Mouse (Mus musculus): ENCODE results near the gene Apoa2. TPM values are rescaled to one million over a fixed set of nuclear protein-coding genes. Genes with fewer than 3 reads are reported as not detected.

The Apoa2 gene
- polyA plus RNA-seq, 1 experiment from 2014 or later, result 0.88 TPM

GRCm38 (mm10) chr1:171269848-171270572, 45.2 kb downstream of the Apoa2 start, which contains the start of gene B4galt3:
Gene B4galt3 (plus strand): TSS chr1:171270328.
- H3K4me1 ChIP-seq (ENCODE audit: control insufficient read depth, insufficient read depth, low read length), result peaks cover 12% of the 10 kb centered on the region; the same call in 1 of the 2 replicates
- peak; percentile 93 for DNase-seq (ENCODE audit: low spot score)
- peak within 1 kb of the TSS; percentile 82 for H3K4me3 ChIP-seq (ENCODE audit: low read depth, low read length)
- peak; percentile 98 for ATAC-seq
- WGBS, result 4% methylated on average over 36 of the region's 36 CpGs
- H3K4me2 ChIP-seq (ENCODE audit: low read length), result peak within 1 kb of the TSS; percentile 95
- no peaks in the 10 kb centered on the region for H3K9me3 ChIP-seq (replicated peaks; ENCODE audit: control insufficient read depth, low read length)
- peak within 1 kb of the TSS; percentile 58; the same call in 1 of the 2 replicates for H3K27ac ChIP-seq (ENCODE audit: low read depth, low read length)
- peaks cover 33% of the 10 kb centered on the region for H3K36me3 ChIP-seq (ENCODE audit: control insufficient read depth, insufficient read depth, low read length)
- peak within 1 kb of the TSS; percentile 86 for H3K9ac ChIP-seq (ENCODE audit: low read length)
- H3K27me3 ChIP-seq (replicated peaks; ENCODE audit: control insufficient read depth, insufficient read depth, low read length), result no peaks in the 10 kb centered on the region

DNA sequence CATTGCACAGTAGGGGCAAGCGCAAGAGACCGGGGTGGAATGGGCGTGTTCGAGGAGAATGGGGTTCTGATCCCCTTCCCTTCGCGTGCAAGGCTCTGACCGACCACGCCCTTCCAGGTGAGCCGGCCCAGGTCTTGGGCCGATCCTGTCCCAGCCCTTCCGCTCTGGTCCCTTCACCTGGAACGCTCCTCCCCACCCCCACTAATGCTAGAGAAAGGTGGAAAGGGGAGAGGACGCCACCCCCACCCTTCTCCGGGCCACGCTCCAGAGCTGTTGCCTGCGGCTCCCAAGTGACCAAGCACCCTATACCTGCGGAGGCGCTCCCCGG, 45.7 kb downstream of the Apoa2 start:
- Histone ChIP-seq H3K9ac (ENCODE audit: low read length) (peak overlapping the region; percentile 86), H3K4me3 (ENCODE audit: low read depth, low read length) (peak overlapping the region; percentile 82), H3K27me3 (replicated peaks; ENCODE audit: control insufficient read depth, insufficient read depth, low read length) (no peaks in the 10 kb centered on the region), H3K9me3 (replicated peaks; ENCODE audit: control insufficient read depth, low read length) (no peaks in the 10 kb centered on the region), H3K36me3 (ENCODE audit: control insufficient read depth, insufficient read depth, low read length) (peaks cover 38% of the 10 kb centered on the region), H3K4me2 (ENCODE audit: low read length) (peak overlapping the region; percentile 95), H3K27ac (ENCODE audit: low read depth, low read length) (peak overlapping the region; percentile 58; the same call in 1 of the 2 replicates), H3K4me1 (ENCODE audit: control insufficient read depth, insufficient read depth, low read length) (peaks cover 12% of the 10 kb centered on the region; the same call in 1 of the 2 replicates)
- DNase-seq (ENCODE audit: low spot score) (no peak), ATAC-seq (peak; percentile 73)
- under 1% methylated on average over 19 of the region's 19 CpGs for WGBS

DNA sequence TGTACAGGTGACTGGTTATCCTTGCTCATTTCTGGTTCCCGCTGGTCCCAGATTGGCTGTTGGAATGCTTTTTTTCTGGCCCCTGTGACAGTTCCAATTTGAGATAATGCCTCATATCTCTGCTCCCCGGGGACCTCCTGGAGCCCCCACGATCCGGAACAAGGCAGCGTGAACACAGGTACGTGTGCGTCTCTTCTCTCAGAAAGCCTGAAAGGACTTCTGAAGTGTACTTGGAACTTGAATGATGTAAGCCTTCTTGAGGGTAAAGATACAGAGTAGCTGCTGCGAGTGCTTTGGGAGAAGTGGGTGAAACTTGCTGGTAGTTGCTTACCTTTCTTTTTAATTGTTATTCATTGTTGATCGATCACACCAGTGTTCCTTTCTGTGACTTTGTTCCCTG, 46.3 kb downstream of the Apoa2 start:
- WGBS, result 57% methylated on average over 9 of the region's 9 CpGs
- Histone ChIP-seq H3K4me1 (ENCODE audit: control insufficient read depth, insufficient read depth, low read length) (peaks cover 12% of the 10 kb centered on the region; the same call in 1 of the 2 replicates), H3K27me3 (replicated peaks; ENCODE audit: control insufficient read depth, insufficient read depth, low read length) (no peaks in the 10 kb centered on the region), H3K9ac (ENCODE audit: low read length) (peak overlapping the region; percentile 86), H3K9me3 (replicated peaks; ENCODE audit: control insufficient read depth, low read length) (no peaks in the 10 kb centered on the region), H3K4me3 (ENCODE audit: low read depth, low read length) (peak overlapping the region; percentile 82), H3K4me2 (ENCODE audit: low read length) (peak overlapping the region; percentile 95), H3K36me3 (ENCODE audit: control insufficient read depth, insufficient read depth, low read length) (peaks cover 44% of the 10 kb centered on the region), H3K27ac (ENCODE audit: low read depth, low read length) (no peak overlapping the region)
- ATAC-seq, result no peak
- no peak for DNase-seq (ENCODE audit: low spot score)

DNA sequence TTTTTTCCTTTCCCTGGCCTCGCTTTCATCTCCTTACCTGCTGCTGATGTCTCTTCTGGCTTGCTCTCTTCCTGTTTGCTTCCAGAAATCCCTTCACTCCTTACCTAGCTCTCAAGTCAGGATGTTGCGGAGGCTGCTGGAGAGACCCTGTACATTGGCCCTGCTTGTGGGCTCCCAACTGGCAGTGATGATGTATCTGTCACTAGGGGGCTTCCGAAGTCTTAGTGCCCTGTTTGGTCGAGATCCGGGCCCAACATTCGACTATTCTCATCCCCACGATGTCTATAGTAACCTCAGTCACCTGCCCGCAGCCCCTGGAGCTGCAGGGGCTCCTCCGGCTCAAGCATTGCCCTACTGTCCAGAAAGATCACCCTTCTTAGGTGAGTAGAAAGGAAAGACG, 46.8 kb downstream of the Apoa2 start:
- peak overlapping the region; percentile 95; the same call in 1 of the 2 replicates for H3K4me2 ChIP-seq (ENCODE audit: low read length)
- peaks cover 12% of the 10 kb centered on the region; the same call in 1 of the 2 replicates for H3K4me1 ChIP-seq (ENCODE audit: control insufficient read depth, insufficient read depth, low read length)
- 78% methylated on average over 10 of the region's 10 CpGs for WGBS
- ATAC-seq (no peak), DNase-seq (ENCODE audit: low spot score) (no peak)
- no peaks in the 10 kb centered on the region for H3K9me3 ChIP-seq (replicated peaks; ENCODE audit: control insufficient read depth, low read length)
- no peak overlapping the region for H3K4me3 ChIP-seq (ENCODE audit: low read depth, low read length)
- H3K27me3 ChIP-seq (replicated peaks; ENCODE audit: control insufficient read depth, insufficient read depth, low read length), result no peaks in the 10 kb centered on the region
- H3K36me3 ChIP-seq (ENCODE audit: control insufficient read depth, insufficient read depth, low read length), result peaks cover 49% of the 10 kb centered on the region
- H3K27ac ChIP-seq (ENCODE audit: low read depth, low read length), result no peak overlapping the region
- H3K9ac ChIP-seq (ENCODE audit: low read length), result no peak overlapping the region

- no peak for ATAC-seq
- peaks cover 53% of the 10 kb centered on the region for H3K36me3 ChIP-seq (ENCODE audit: control insufficient read depth, insufficient read depth, low read length)
Measured at GRCm38 (mm10) chr1:171272086-171272485, 47.2 kb downstream of the Apoa2 start.

DNA sequence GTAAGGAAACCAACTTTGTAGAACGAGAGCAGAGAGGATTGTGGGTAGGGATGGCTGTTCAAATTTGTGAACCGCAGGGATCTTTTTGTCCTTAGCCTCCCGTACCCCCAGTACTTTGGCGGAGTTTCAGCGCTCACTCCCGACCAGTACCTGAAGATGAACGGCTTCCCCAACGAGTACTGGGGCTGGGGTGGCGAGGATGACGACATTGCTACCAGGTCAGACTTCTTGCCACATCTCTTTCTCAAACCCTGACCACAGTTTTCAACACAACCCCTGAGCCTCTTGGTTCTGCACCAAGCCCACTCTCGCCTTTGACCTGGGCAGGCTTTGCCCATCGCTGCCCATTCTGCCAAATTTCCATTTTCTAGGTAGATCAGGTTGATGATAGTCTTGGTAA, 49.3 kb downstream of the Apoa2 start:
- Histone ChIP-seq H3K36me3 (ENCODE audit: control insufficient read depth, insufficient read depth, low read length) (peaks cover 70% of the 10 kb centered on the region), H3K9me3 (replicated peaks; ENCODE audit: control insufficient read depth, low read length) (no peaks in the 10 kb centered on the region), H3K27me3 (replicated peaks; ENCODE audit: control insufficient read depth, insufficient read depth, low read length) (no peaks in the 10 kb centered on the region), H3K4me3 (ENCODE audit: low read depth, low read length) (no peak overlapping the region), H3K4me1 (ENCODE audit: control insufficient read depth, insufficient read depth, low read length) (peaks cover 12% of the 10 kb centered on the region; the same call in 1 of the 2 replicates), H3K9ac (ENCODE audit: low read length) (no peak overlapping the region), H3K27ac (ENCODE audit: low read depth, low read length) (no peak overlapping the region), H3K4me2 (ENCODE audit: low read length) (no peak overlapping the region)
- DNase-seq (ENCODE audit: low spot score) (no peak), ATAC-seq (no peak)
- WGBS, result 93% methylated on average over 12 of the region's 12 CpGs

More at GRCm38 (mm10) chr1:171272086-171272485, 47.2 kb downstream of the Apoa2 start:
- WGBS, result 92% methylated on average over 3 of the region's 3 CpGs
- Histone ChIP-seq H3K9ac (ENCODE audit: low read length) (no peak overlapping the region), H3K27me3 (replicated peaks; ENCODE audit: control insufficient read depth, insufficient read depth, low read length) (no peaks in the 10 kb centered on the region), H3K4me2 (ENCODE audit: low read length) (no peak overlapping the region), H3K9me3 (replicated peaks; ENCODE audit: control insufficient read depth, low read length) (no peaks in the 10 kb centered on the region), H3K27ac (ENCODE audit: low read depth, low read length) (no peak overlapping the region), H3K4me1 (ENCODE audit: control insufficient read depth, insufficient read depth, low read length) (peaks cover 12% of the 10 kb centered on the region; the same call in 1 of the 2 replicates), H3K4me3 (ENCODE audit: low read depth, low read length) (no peak overlapping the region)
- no peak for DNase-seq (ENCODE audit: low spot score)

- Histone ChIP-seq H3K9ac (ENCODE audit: low read length) (no peak overlapping the region), H3K4me3 (ENCODE audit: low read depth, low read length) (no peak overlapping the region), H3K4me2 (ENCODE audit: low read length) (no peak overlapping the region), H3K27ac (ENCODE audit: low read depth, low read length) (no peak overlapping the region), H3K36me3 (ENCODE audit: control insufficient read depth, insufficient read depth, low read length) (peaks cover 70% of the 10 kb centered on the region), H3K9me3 (replicated peaks; ENCODE audit: control insufficient read depth, low read length) (no peaks in the 10 kb centered on the region), H3K27me3 (replicated peaks; ENCODE audit: control insufficient read depth, insufficient read depth, low read length) (no peaks in the 10 kb centered on the region), H3K4me1 (ENCODE audit: control insufficient read depth, insufficient read depth, low read length) (peaks cover 13% of the 10 kb centered on the region)
- ATAC-seq, result no peak
- DNase-seq (ENCODE audit: low spot score), result no peak
- 76% methylated on average over 11 of the region's 11 CpGs for WGBS
Measured at GRCm38 (mm10) chr1:171275144-171275734, 50.4 kb downstream of the Apoa2 start.

All from forebrain, embryonic 14.5 days (tissue).